Mouse (Mus musculus) liver, embryonic 14.5 days (tissue): ENCODE data around the gene Spata6. TPM values are rescaled to one million over a fixed set of nuclear protein-coding genes. Genes with fewer than 3 reads are reported as not detected.

Experiments used
- ATAC-seq: fragments of 200-750 bp; cut with Nextera tagmentation; 2 replicates; pipeline ENCODE4 v1.8.0; 2017; ENCODE audit warnings: moderate number of reproducible peaks, mild to moderate bottlenecking, moderate library complexity; ENCODE audit not compliant: insufficient read depth
- DNase-seq, 3 experiments: peaks; one replicate each; pipeline ENCODE4 v3.0.0-alpha.2; 2012 to 2013; ENCODE audit warnings: low read depth in 3 of 3, low spot score in 3 of 3
- H3K27ac ChIP-seq: fragments of 300-500 bp; sonication (generic); 2 replicates; pipeline ENCODE4 v1.5.1; 2014; ENCODE audit warnings: moderate library complexity, mild to moderate bottlenecking, control low read depth, inconsistent platforms
- H3K27me3 ChIP-seq: fragments of 300-500 bp; sonication (generic); 2 replicates; pipeline ENCODE4 v1.6.1; 2014; ENCODE audit warnings: mild to moderate bottlenecking, low read length, moderate library complexity; ENCODE audit not compliant: control insufficient read depth, insufficient read depth
- H3K36me3 ChIP-seq: fragments of 300-500 bp; sonication (generic); replicated peaks from 2 replicates; pipeline ENCODE4 v1.6.1; 2014; ENCODE audit warnings: low read depth; ENCODE audit not compliant: control insufficient read depth, insufficient read depth
- H3K4me1 ChIP-seq, 2 experiments: fragments of 200-500 bp in 1 of 2; fragments of 300-500 bp in 1 of 2; sonication (generic) in 1 of 2; replicated peaks; 2 replicates each; pipeline ENCODE4 v1.6.1; 2012 to 2014; ENCODE audit warnings: antibody characterized with exemption in 1 of 2, inconsistent platforms in 1 of 2, low read length in 1 of 2; ENCODE audit not compliant: control insufficient read depth in 2 of 2, insufficient read depth in 2 of 2
- H3K4me2 ChIP-seq: fragments of 300-500 bp; sonication (generic); 2 replicates; pipeline ENCODE4 v1.6.1; 2014; ENCODE audit warnings: low read depth, mild to moderate bottlenecking, control low read depth, moderate library complexity
- H3K4me3 ChIP-seq, 2 experiments: fragments of 200-500 bp in 1 of 2; fragments of 300-500 bp in 1 of 2; sonication (generic) in 1 of 2; 2 replicates each; pipeline ENCODE4 v1.5.1; 2012 to 2014; ENCODE audit warnings: low read depth in 2 of 2, low read length in 2 of 2, mild to moderate bottlenecking in 2 of 2, control low read depth in 1 of 2, inconsistent platforms in 1 of 2, moderate library complexity in 1 of 2; ENCODE audit not compliant: insufficient read depth in 1 of 2
- H3K9ac ChIP-seq: fragments of 300-500 bp; sonication (generic); replicated peaks from 2 replicates; pipeline ENCODE4 v1.6.1; 2014; ENCODE audit warnings: mild to moderate bottlenecking, control low read depth, moderate library complexity
- H3K9me3 ChIP-seq: fragments of 300-500 bp; sonication (generic); 2 replicates; pipeline ENCODE4 v1.6.1; 2016; ENCODE audit warnings: low read length, mixed read lengths; ENCODE audit not compliant: control insufficient read depth
- CTCF ChIP-seq: IDR thresholded peaks from 2 replicates; pipeline ENCODE4 v1.5.1; 2016; ENCODE audit warnings: antibody characterized with exemption, low read depth, control low read depth
- EP300 ChIP-seq: IDR thresholded peaks from 2 replicates; pipeline ENCODE4 v1.6.1; 2016; ENCODE audit warnings: antibody characterized with exemption, low read depth
- WGBS: fragments of 180-500 bp; shearing (Covaris S2); extraction: QIAGEN DNeasy Blood & Tissue Kit; methylation state at CpG from one replicate; pipeline ENCODE4 v1.1.7; 2014; ENCODE audit not compliant: insufficient replicate concordance; 5-methylcytosine and 5-hydroxymethylcytosine counted together
- polyA plus RNA-seq, 2 experiments: library from polyadenylated mRNA; depleted of rRNA in 1 of 2; stranded (reverse) in 1 of 2; unstranded in 1 of 2; fragments of >200 nt; fragmentation: Nextera tagmentation in 1 of 2; extraction: Ambion mirVana in 1 of 2; gene quantifications; 2 replicates each; pipeline versions ENCODE4 v1.2.1 to v1.2.3; 2012 to 2014

Gene Spata6
- polyA plus RNA-seq, 2 experiments = 1.5 to 2.7 TPM

DNA sequence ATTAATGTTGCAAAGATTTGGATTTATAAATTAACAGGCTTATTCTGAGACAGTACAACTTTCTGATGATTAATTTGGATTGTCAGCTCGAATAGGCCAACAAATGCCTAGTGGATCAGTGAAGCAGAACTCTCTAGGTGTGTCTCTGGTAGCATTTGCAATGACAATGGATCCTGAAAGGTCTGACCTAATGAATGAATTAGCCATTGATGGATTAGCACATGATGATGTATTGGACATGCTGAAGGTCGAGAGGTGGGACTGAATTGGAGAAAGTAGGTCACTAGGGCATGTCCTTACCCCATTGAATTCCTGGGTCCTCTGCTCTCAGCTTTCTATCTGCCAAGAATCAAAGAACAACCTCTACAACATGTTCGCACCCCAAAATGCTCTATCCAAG, 37.0 kb upstream of the Spata6 start:
- Histone ChIP-seq H3K4me3 (no peak overlapping the region), H3K36me3 (no peaks in the 10 kb centered on the region), H3K9me3 (no peaks in the 10 kb centered on the region), H3K4me1 (no peaks in the 10 kb centered on the region; a peak in 1 of 4 replicates), H3K27ac (no peak overlapping the region), H3K9ac (no peak overlapping the region), H3K4me2 (no peak overlapping the region), H3K27me3 (no peaks in the 10 kb centered on the region)
- no peak for TF ChIP-seq CTCF
- no peak for TF ChIP-seq EP300
- no peak for ATAC-seq
- 41% methylated on average over 3 of the region's 3 CpGs for WGBS
- no peak for DNase-seq

DNA sequence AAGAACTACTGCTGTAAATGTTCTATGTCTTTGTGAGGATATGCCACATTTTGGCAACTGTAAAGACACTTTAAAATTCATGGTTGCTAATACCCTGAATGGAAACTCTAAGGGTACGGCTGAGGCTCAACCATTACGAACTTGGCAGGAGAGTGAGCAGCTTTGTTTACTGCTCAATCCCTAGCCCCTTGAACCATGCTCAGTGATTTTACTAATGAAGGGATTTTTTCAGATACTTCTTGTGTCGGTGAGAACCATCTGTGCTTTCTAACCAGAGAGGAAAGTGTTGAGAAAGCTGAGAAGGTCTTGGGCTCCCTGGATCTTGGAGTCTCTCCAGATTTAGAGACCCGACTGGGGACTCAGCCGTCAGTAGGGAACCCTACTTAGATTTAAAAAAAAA, 35.9 kb upstream of the Spata6 start:
- Histone ChIP-seq H3K27ac (no peak overlapping the region), H3K4me1 (no peaks in the 10 kb centered on the region; a peak in 1 of 4 replicates), H3K27me3 (no peaks in the 10 kb centered on the region), H3K36me3 (no peaks in the 10 kb centered on the region), H3K9me3 (no peaks in the 10 kb centered on the region), H3K4me2 (no peak overlapping the region), H3K9ac (no peak overlapping the region), H3K4me3 (no peak overlapping the region)
- DNase-seq (no peak), ATAC-seq (no peak)
- 58% methylated on average over 5 of the region's 5 CpGs for WGBS
- no peak for TF ChIP-seq EP300

DNA sequence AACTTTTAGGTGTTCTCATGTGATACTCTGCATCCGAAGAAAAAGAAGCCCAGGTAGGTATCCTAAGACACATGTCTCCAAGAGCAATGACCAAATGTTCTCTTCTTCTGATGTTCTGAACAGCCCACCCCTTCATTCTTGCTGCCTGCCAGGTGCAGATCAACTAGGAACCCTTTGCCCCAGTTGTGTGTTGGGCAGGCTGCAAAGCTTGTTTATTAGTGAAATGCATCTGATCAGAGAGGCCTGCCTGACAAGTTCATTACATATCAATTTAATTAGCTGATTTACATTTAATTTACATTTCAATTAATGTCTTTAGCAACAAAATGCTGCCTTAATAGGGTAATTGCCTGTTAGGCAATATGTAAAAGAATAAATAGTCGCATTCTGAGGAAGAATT, 33.8 kb upstream of the Spata6 start:
- H3K4me1 ChIP-seq = no peaks in the 10 kb centered on the region; a peak in 1 of 4 replicates
- TF ChIP-seq CTCF (no peak), EP300 (no peak)
- 55% methylated on average over 2 of the region's 2 CpGs for WGBS
- no peaks in the 10 kb centered on the region for H3K36me3 ChIP-seq
- no peaks in the 10 kb centered on the region for H3K9me3 ChIP-seq
- H3K4me2 ChIP-seq = no peak overlapping the region
- DNase-seq (no peak), ATAC-seq (no peak)
- H3K27me3 ChIP-seq = no peaks in the 10 kb centered on the region
- no peak overlapping the region for H3K4me3 ChIP-seq
- H3K9ac ChIP-seq = no peak overlapping the region
- no peak overlapping the region for H3K27ac ChIP-seq

DNA sequence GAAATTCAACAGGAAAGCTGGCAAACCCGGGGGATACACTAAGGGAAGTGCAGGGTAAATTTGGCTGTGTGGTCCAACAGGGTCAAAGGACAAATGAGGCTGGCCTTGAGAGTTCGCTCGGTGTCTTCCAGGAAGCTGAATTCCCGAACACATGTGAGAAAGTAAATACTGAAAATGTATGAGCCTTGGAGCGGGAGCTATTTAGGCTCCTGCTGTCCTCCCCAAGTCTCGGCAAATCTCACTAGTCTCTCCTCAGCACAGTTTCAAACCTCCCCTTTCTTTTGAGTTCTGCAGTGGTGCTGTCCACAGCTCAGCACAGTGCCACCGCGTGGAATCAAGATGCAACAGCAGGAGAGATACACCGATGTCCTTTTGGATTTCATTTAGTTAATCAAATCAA, 32.8 kb upstream of the Spata6 start:
- Histone ChIP-seq H3K9me3 (no peaks in the 10 kb centered on the region), H3K4me3 (no peak overlapping the region), H3K4me1 (no peaks in the 10 kb centered on the region; a peak in 1 of 4 replicates), H3K4me2 (peak overlapping the region; percentile 38; the same call in 1 of the 2 replicates), H3K36me3 (no peaks in the 10 kb centered on the region), H3K9ac (no peak overlapping the region), H3K27ac (no peak overlapping the region), H3K27me3 (no peaks in the 10 kb centered on the region)
- ATAC-seq = no peak
- TF ChIP-seq EP300 = no peak
- TF ChIP-seq CTCF = peak; percentile 80
- 8% methylated on average over 9 of the region's 9 CpGs for WGBS
- peak in 2 of 3 experiments; percentile 16 to 19 for DNase-seq

DNA sequence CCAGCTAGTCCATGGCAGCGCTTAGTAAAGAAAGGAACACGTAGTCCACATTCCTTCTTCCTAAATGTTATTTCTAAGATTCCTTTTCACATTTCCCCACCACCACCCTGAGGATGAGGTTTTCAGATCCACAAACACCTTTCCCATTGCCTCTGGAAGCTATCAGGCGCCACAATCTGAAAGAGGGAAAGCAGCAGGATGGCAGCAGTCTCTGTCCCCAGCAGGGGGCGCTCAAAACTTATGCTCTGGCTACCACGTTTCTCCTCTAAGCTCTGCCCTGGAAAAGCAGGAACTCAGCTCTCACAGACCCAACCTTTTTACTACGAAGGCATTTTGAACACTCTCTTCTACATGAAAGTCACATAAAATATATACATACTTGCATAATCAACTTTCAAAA, 32.2 kb upstream of the Spata6 start:
- Histone ChIP-seq H3K4me3 (no peak overlapping the region), H3K4me1 (no peaks in the 10 kb centered on the region; a peak in 1 of 4 replicates), H3K36me3 (no peaks in the 10 kb centered on the region), H3K9ac (no peak overlapping the region), H3K27ac (no peak overlapping the region), H3K9me3 (no peaks in the 10 kb centered on the region), H3K4me2 (peak overlapping the region; percentile 38), H3K27me3 (no peaks in the 10 kb centered on the region)
- 13% methylated on average over 6 of the region's 6 CpGs for WGBS
- DNase-seq (peak; percentile 35 to 43 (median 40)), ATAC-seq (no peak)
- TF ChIP-seq CTCF = peak; percentile 88
- no peak for TF ChIP-seq EP300
